Mouse (Mus musculus): Measurements from ENCODE around the gene Brsk1. TPM values are rescaled to one million over a fixed set of nuclear protein-coding genes. Genes with fewer than 3 reads are reported as not detected.

Brsk1 gene
- polyA plus RNA-seq, 1 experiment from 2014 or later = 1.1 TPM

DNA sequence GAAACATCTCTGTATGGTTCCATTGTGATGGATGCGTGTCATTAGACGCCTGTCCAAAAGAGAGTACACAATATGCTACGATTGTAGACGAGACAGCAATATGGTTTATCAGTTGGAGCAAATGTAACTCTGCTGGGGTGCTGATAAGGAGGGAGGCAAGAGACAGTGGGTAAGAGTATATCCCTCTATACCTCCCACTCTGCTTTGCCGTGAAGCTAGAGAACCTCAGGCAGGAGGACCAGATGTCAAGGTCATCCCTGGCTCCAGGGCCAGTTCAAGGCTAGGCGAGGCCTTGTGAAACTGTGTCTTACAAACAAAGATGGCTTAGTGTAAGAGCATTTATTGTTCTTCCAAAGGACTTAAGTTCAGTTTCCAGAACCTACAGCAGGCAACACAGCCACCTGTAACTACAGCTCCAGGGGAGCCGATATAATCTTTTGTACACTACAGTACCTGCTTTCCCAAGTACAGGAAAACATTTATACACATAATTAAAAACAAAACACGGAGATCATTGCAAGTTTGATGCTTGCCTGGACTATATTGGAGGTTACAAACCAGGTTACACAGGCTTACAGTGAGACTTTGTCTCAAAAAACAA, 19.6 kb upstream of the Brsk1 start:
- H3K27me3 ChIP-seq (replicated peaks) = no peaks in the 10 kb centered on the region
- H3K9me3 ChIP-seq = no peaks in the 10 kb centered on the region
- H3K4me1 ChIP-seq (replicated peaks) = peaks cover 3% of the 10 kb centered on the region; the same call in 1 of the 2 replicates
- peaks cover 14% of the 10 kb centered on the region for H3K36me3 ChIP-seq
- peak; percentile 46; the same call in 1 of the 2 replicates for ATAC-seq
- no peak overlapping the region for H3K4me3 ChIP-seq (replicated peaks)
- no peak overlapping the region for H3K27ac ChIP-seq
- H3K9ac ChIP-seq = no peak overlapping the region
- no peak overlapping the region for H3K4me2 ChIP-seq (replicated peaks)
- 87% methylated on average over 8 of the region's 8 CpGs for WGBS

- no peak overlapping the region for H3K4me3 ChIP-seq (replicated peaks)
- no peaks in the 10 kb centered on the region for H3K27me3 ChIP-seq (replicated peaks)
- H3K27ac ChIP-seq = 0 out of 2 replicates have a peak overlapping the region, but pooled peaks have one; percentile 40
- H3K9me3 ChIP-seq = no peaks in the 10 kb centered on the region
- H3K9ac ChIP-seq = no peak overlapping the region
- WGBS = 38% methylated on average over 4 of the region's 4 CpGs
- peaks cover 8% of the 10 kb centered on the region for H3K36me3 ChIP-seq
- ATAC-seq = peak; percentile 52; the same call in 1 of the 2 replicates
- peaks cover 3% of the 10 kb centered on the region; the same call in 1 of the 2 replicates for H3K4me1 ChIP-seq (replicated peaks)
- H3K4me2 ChIP-seq (replicated peaks) = no peak overlapping the region
These were observed 18.4 kb upstream of the Brsk1 start for GRCm38 (mm10) chr7:4671956-4672355.

DNA sequence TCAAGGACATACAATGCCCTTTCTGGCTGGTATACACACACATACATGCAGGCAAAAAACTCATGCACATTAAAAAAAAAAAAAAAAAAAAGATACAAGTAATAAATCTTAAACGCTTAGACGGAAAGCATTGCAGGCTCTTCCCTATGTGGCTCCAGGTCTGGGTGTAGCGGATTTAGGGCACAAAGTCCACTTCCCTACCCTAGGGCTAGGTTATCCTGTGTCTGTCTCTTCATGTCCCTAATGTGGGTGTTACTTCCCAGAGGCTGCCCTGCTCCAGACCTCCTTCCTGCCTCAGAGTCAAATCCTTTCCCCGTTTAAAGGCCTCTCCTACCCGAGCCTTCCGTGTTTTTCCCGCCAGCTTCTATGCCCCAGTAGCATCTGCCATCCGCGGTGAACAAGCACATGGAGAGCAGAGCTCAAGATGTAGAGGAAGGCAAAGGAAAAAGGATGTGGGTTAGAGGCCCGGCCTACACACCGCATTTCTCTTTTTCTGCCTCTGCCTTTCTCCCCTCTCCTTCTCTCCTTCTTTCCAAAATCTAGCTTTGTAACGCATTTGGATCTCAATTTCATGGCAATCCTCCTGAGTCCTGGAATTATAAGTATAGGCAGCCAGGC, 16.2 kb upstream of the Brsk1 start:
- Histone ChIP-seq H3K9ac (no peak overlapping the region), H3K27ac (no peak overlapping the region), H3K4me1 (replicated peaks) (peaks cover 3% of the 10 kb centered on the region; the same call in 1 of the 2 replicates), H3K4me2 (replicated peaks) (no peak overlapping the region), H3K27me3 (replicated peaks) (no peaks in the 10 kb centered on the region), H3K36me3 (peaks cover 8% of the 10 kb centered on the region), H3K4me3 (replicated peaks) (no peak overlapping the region), H3K9me3 (no peaks in the 10 kb centered on the region)
- peak; percentile 65 for ATAC-seq
- 59% methylated on average over 12 of the region's 12 CpGs for whole genome bisulfite sequencing

- Histone ChIP-seq H3K27ac (no peak overlapping the region), H3K36me3 (peaks cover 8% of the 10 kb centered on the region), H3K9me3 (no peaks in the 10 kb centered on the region), H3K9ac (no peak overlapping the region), H3K27me3 (replicated peaks) (no peaks in the 10 kb centered on the region), H3K4me3 (replicated peaks) (no peak overlapping the region), H3K4me2 (replicated peaks) (no peak overlapping the region), H3K4me1 (replicated peaks) (peaks cover 3% of the 10 kb centered on the region; the same call in 1 of the 2 replicates)
- WGBS = 41% methylated on average over 7 of the region's 7 CpGs
- ATAC-seq = peak; percentile 64
These were observed 15.2 kb upstream of the Brsk1 start for GRCm38 (mm10) chr7:4675200-4675599.

- Histone ChIP-seq H3K4me3 (replicated peaks) (no peak overlapping the region), H3K9ac (no peak overlapping the region), H3K27ac (no peak overlapping the region), H3K4me1 (replicated peaks) (peaks cover 7% of the 10 kb centered on the region; the same call in 1 of the 2 replicates), H3K4me2 (replicated peaks) (no peak overlapping the region), H3K9me3 (no peaks in the 10 kb centered on the region), H3K27me3 (replicated peaks) (no peaks in the 10 kb centered on the region), H3K36me3 (peaks cover 6% of the 10 kb centered on the region; the same call in 1 of the 2 replicates)
- ATAC-seq = no peak
- WGBS = 80% methylated on average over 5 of the region's 5 CpGs
These were observed 7.1 kb upstream of the Brsk1 start for GRCm38 (mm10) chr7:4683307-4683706.

GRCm38 (mm10) chr7:4684203-4684602, 6.2 kb upstream of the Brsk1 start:
- H3K4me2 ChIP-seq (replicated peaks) = peak overlapping the region; percentile 88
- 3% methylated on average over 13 of the region's 13 CpGs for WGBS
- peak overlapping the region; percentile 67; the same call in 1 of the 2 replicates for H3K27ac ChIP-seq
- peaks cover 6% of the 10 kb centered on the region; the same call in 1 of the 2 replicates for H3K36me3 ChIP-seq
- H3K4me1 ChIP-seq (replicated peaks) = peaks cover 7% of the 10 kb centered on the region; the same call in 1 of the 2 replicates
- no peaks in the 10 kb centered on the region for H3K27me3 ChIP-seq (replicated peaks)
- H3K9ac ChIP-seq = peak overlapping the region; percentile 61
- peak overlapping the region; percentile 73 for H3K4me3 ChIP-seq (replicated peaks)
- no peaks in the 10 kb centered on the region for H3K9me3 ChIP-seq
- ATAC-seq = no peak

GRCm38 (mm10) chr7:4684632-4685417, 5.6 kb upstream of the Brsk1 start, which contains the start of gene Hspbp1:
Gene Hspbp1 (minus strand): TSS chr7:4685068.
- Histone ChIP-seq H3K27ac (peak within 1 kb of the TSS; percentile 67), H3K4me3 (replicated peaks) (peak within 1 kb of the TSS; percentile 73), H3K36me3 (peaks cover 6% of the 10 kb centered on the region; the same call in 1 of the 2 replicates), H3K4me2 (replicated peaks) (peak within 1 kb of the TSS; percentile 88), H3K27me3 (replicated peaks) (no peaks in the 10 kb centered on the region), H3K9me3 (no peaks in the 10 kb centered on the region), H3K9ac (peak within 1 kb of the TSS; percentile 61), H3K4me1 (replicated peaks) (peaks cover 7% of the 10 kb centered on the region; the same call in 1 of the 2 replicates)
- under 1% methylated on average over 32 of the region's 32 CpGs for WGBS
- peak; percentile 99 for ATAC-seq

GRCm38 (mm10) chr7:4690951-4691653, 698 bp downstream of the Brsk1 start:
- WGBS = 6% methylated on average over 24 of the region's 35 CpGs
- H3K27ac ChIP-seq = peak overlapping the region; percentile 81
- H3K9ac ChIP-seq = peak overlapping the region; percentile 85
- H3K9me3 ChIP-seq = no peaks in the 10 kb centered on the region
- H3K4me1 ChIP-seq (replicated peaks) = peaks cover 4% of the 10 kb centered on the region; the same call in 1 of the 2 replicates
- peak; percentile 73 for ATAC-seq
- H3K4me2 ChIP-seq (replicated peaks) = peak overlapping the region; percentile 91
- H3K4me3 ChIP-seq (replicated peaks) = peak overlapping the region; percentile 70
- H3K36me3 ChIP-seq = peaks cover 5% of the 10 kb centered on the region; the same call in 1 of the 2 replicates
- no peaks in the 10 kb centered on the region for H3K27me3 ChIP-seq (replicated peaks)

GRCm38 (mm10) chr7:4693004-4693403, 2.6 kb downstream of the Brsk1 start:
- no peak overlapping the region for H3K27ac ChIP-seq
- no peak for ATAC-seq
- H3K9me3 ChIP-seq = no peaks in the 10 kb centered on the region

GRCm38 (mm10) chr7:4702334-4702733, 11.9 kb downstream of the Brsk1 start:
- H3K4me3 ChIP-seq (replicated peaks) = no peak overlapping the region
- H3K4me1 ChIP-seq (replicated peaks) = no peaks in the 10 kb centered on the region
- H3K9ac ChIP-seq = no peak overlapping the region
- ATAC-seq = no peak
- H3K27me3 ChIP-seq (replicated peaks) = no peaks in the 10 kb centered on the region
- H3K9me3 ChIP-seq = no peaks in the 10 kb centered on the region
- no peak overlapping the region for H3K4me2 ChIP-seq (replicated peaks)
- no peaks in the 10 kb centered on the region for H3K36me3 ChIP-seq
- WGBS = 64% methylated on average over 8 of the region's 8 CpGs
- no peak overlapping the region for H3K27ac ChIP-seq

More at GRCm38 (mm10) chr7:4693004-4693403, 2.6 kb downstream of the Brsk1 start:
- Histone ChIP-seq H3K36me3 (peaks cover 5% of the 10 kb centered on the region; the same call in 1 of the 2 replicates), H3K9ac (no peak overlapping the region), H3K4me3 (replicated peaks) (no peak overlapping the region), H3K4me2 (replicated peaks) (no peak overlapping the region), H3K4me1 (replicated peaks) (peaks cover 4% of the 10 kb centered on the region; the same call in 1 of the 2 replicates), H3K27me3 (replicated peaks) (no peaks in the 10 kb centered on the region)
- 89% methylated on average over 6 of the region's 6 CpGs for WGBS

GRCm38 (mm10) chr7:4703195-4703594, 12.8 kb downstream of the Brsk1 start:
- Histone ChIP-seq H3K36me3 (peaks cover 3% of the 10 kb centered on the region; the same call in 1 of the 2 replicates), H3K9me3 (no peaks in the 10 kb centered on the region), H3K27me3 (replicated peaks) (no peaks in the 10 kb centered on the region), H3K4me1 (replicated peaks) (no peaks in the 10 kb centered on the region), H3K9ac (no peak overlapping the region), H3K27ac (no peak overlapping the region), H3K4me3 (replicated peaks) (no peak overlapping the region), H3K4me2 (replicated peaks) (no peak overlapping the region)
- 88% methylated on average over 7 of the region's 7 CpGs for WGBS
- no peak for ATAC-seq
